Mouse (Mus musculus) bone marrow macrophage, adult 2 months (primary cell): Measurements from ENCODE around the gene Pbx2. TPM values are rescaled to one million over a fixed set of nuclear protein-coding genes. Genes with fewer than 3 reads are reported as not detected.

Experiments
- H3K27ac ChIP-seq: 2 replicates; pipeline ENCODE4 v1.5.1; 2012; ENCODE audit warnings: low read depth, low read length; ENCODE audit not compliant: insufficient read depth
- H3K4me1 ChIP-seq: 2 replicates; pipeline ENCODE4 v1.6.1; 2012; ENCODE audit warnings: low read length; ENCODE audit not compliant: control insufficient read depth, insufficient read depth
- H3K4me3 ChIP-seq: 2 replicates; pipeline ENCODE4 v1.5.1; 2012; ENCODE audit warnings: mild to moderate bottlenecking, low read length, moderate library complexity; ENCODE audit not compliant: insufficient read depth
- CTCF ChIP-seq: IDR thresholded peaks from 2 replicates; pipeline ENCODE4 v1.5.1; 2012; ENCODE audit warnings: low read depth, mild to moderate bottlenecking, low read length, moderate library complexity
- POLR2A ChIP-seq: IDR thresholded peaks from 2 replicates; pipeline ENCODE4 v1.6.1; 2012; ENCODE audit warnings: mild to moderate bottlenecking, low read depth, low read length, borderline replicate concordance
- polyA plus RNA-seq: library from polyadenylated mRNA; stranded (reverse); fragments of >200 nt; gene quantifications from 2 replicates; pipeline ENCODE4 v1.2.4, GENCODE M21; 2012; ENCODE audit not compliant: missing spikeins, insufficient read depth, insufficient read length

The Pbx2 gene
- polyA plus RNA-seq, 1 experiment, result 85.9 TPM

DNA sequence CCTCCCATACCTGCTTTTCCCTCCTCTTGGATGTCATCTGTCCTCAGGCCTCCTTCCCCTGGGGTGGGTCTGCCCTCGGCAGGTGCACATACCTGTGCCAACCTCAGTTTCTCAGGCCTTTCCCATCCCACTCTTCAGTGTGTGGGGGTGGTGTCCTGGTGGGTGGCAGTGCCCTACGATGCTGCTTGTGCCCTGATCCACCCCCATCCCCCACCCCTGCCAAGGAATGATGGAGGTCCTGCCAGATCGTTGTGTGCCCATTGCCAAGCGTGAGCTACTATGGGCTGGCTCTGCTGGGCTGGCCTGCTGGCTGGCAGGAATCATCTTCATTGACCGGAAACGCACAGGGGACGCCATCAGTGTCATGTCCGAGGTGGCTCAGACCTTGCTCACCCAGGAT lies 20.0 kb downstream of the Pbx2 start:
- Histone ChIP-seq H3K27ac (no peak overlapping the region), H3K4me3 (no peak overlapping the region), H3K4me1 (peaks cover 4% of the 10 kb centered on the region)
- no peak for TF ChIP-seq POLR2A
- TF ChIP-seq CTCF, result no peak

DNA sequence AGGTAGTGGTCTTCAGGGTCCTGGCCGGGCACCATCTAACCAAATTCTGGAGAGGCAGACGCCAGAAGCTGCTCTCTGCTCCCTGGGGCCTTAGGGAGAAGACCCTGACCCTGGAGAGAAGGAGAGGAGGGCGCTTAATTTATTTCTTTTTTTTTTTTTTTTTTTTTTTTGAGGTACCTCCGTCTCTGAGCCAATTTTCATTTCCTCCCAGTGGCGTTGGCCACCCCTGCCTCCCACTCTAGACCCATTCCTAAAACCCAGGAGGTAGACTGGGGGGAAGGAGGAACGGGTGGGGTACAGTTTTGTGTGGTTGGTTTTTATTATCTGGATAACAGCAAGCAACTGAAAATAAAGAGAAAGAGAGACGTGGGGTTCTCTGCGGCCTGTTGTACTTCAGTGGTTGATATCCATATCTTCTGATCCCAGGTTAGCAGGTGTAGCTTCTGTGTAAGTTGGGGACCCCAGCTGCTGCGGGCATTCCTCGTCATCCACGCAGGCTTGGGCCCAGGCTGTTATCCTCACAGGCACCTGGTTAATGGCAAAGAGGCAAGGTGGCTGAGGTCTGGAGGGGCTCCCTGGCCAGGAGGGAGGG lies 22.1 kb downstream of the Pbx2 start:
- H3K27ac ChIP-seq, result no peak overlapping the region
- no peak for TF ChIP-seq CTCF
- no peak for TF ChIP-seq POLR2A
- H3K4me1 ChIP-seq, result no peaks in the 10 kb centered on the region
- no peak overlapping the region for H3K4me3 ChIP-seq

DNA sequence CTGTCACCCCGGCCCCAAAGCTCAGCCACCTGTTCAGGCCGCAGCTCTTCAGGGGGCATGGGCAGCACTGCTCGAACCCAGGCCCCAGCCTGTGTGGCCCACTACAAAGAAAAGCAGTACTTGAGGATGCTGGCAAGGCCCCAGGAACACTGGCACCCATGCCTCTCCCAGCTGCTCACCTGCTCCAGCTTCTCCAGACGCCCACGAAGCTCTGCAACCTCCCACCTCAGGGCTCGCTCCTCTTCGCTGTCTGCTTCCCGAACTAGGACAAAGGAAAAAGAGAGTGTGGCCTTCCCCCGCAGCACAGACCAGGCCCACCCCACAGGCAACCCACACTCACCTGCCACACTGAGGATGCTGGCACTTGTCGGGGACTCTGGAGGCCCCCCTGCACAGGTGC lies 22.8 kb downstream of the Pbx2 start:
- no peak for TF ChIP-seq CTCF
- no peak for TF ChIP-seq POLR2A
- H3K27ac ChIP-seq, result no peak overlapping the region
- no peak overlapping the region for H3K4me3 ChIP-seq
- no peaks in the 10 kb centered on the region for H3K4me1 ChIP-seq

DNA sequence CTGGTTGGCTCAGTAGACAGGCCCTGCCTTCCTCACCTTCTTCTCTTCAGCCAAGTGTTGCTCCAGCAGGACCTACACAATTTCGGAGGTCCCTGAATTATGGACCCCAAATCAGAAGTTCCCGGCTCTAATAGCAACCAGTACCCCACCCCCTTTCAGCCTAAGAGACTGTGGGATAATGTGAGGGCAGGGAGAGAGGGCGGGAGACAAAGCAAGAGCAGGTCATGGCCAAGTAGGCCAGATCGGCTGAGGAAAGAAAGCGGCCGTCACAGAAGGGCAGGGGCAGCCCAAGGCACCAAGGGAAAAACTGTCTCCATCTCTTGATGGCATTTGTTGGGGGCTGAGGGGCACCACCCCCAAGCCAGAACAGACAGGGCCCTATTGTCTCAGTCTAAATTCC lies 24.8 kb downstream of the Pbx2 start, which contains the start of gene Egfl8:
TSS of gene Egfl8 (minus strand) at position 101 of the 400 bp plus-strand sequence.
- H3K4me3 ChIP-seq, result no peak within 1 kb of the TSS
- no peak for TF ChIP-seq CTCF
- no peak for TF ChIP-seq POLR2A
- no peaks in the 10 kb centered on the region for H3K4me1 ChIP-seq
- H3K27ac ChIP-seq, result no peak within 1 kb of the TSS

DNA sequence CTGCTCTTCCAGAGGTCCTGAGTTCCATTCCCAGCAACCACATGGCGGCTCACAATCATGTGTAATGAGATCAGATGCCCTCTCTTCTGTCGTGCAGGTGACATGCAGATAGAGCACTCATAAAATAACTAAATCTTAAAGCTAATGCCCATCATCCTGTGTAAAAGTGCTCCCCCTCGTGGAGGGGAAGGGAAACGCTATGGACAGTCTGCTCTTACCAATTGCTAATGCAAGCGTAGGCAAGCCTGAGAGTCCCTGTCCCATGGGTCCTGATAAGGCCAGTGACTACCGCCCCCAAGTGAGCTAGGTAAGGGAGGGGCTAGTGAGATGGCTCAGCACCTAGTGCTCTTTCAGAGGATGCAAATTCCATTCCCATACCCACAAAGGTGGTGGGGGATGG lies 27.9 kb downstream of the Pbx2 start:
- no peaks in the 10 kb centered on the region for H3K4me1 ChIP-seq
- TF ChIP-seq POLR2A (no peak), CTCF (peak; percentile 36; the same call in 1 of the 2 replicates)
- H3K4me3 ChIP-seq, result no peak overlapping the region
- no peak overlapping the region for H3K27ac ChIP-seq

DNA sequence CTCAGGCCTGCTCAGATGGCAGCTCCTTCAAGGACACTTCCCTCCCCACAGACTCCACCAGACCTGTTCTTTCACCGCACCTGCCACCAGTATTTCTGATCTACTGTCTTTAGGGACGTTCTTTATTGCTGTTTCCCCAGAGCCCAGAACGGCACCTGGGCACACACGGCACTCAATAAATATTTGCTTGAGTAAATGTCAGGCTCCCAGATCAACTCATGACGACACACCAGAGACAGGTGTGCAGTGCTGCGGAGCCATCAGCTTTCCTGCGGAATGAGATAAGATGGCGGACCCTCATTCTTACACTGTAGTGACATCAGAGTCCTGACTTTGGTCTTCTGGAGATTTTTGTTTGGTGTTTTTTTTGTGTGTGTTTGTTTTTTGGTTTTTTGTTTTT lies 29.9 kb downstream of the Pbx2 start:
- H3K27ac ChIP-seq, result no peak overlapping the region
- TF ChIP-seq CTCF, result no peak
- no peak overlapping the region for H3K4me3 ChIP-seq
- no peaks in the 10 kb centered on the region for H3K4me1 ChIP-seq

DNA sequence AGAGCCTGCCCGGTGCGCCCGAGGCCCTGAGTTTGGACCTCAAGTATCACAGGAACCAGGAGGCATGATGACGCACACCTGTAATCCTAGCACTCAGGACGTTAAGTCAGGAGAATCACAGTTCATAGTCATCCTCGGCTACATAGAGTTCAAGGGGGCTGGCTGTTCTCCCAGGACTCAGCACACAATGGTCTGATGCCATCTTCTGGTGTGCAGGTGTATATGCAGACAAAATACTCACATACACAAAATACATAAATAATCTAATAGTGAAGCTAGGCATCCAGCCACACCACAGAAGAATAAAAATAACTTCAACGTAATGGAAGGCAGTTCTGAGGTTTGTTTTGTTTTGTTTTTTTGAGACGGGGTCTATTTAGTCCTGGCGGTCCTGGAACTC lies 32.1 kb downstream of the Pbx2 start:
- no peak overlapping the region for H3K4me3 ChIP-seq

DNA sequence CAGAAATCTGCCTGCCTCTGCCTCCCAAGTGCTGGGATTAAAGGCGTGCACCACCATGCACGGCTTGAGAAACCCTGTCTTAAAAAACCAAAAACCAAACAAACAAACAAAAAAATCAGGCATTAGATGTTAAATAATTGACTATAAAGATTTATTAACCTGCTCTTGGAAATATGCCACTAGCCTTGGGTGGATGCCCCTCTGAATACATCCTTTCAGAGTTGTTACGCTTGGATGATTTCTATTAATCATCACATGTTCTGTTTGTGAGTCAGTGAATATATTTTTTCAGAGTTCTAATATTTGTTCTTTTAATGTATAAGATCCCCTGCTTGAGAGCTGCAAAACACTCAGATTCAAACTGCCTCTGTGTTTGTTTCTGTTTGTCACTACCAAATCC lies 33.9 kb downstream of the Pbx2 start:
- H3K4me3 ChIP-seq, result no peak overlapping the region
- H3K27ac ChIP-seq, result no peak overlapping the region
- no peak for TF ChIP-seq CTCF
- TF ChIP-seq POLR2A, result no peak
- peaks cover 14% of the 10 kb centered on the region for H3K4me1 ChIP-seq

More for the DNA sequence above, 32.1 kb downstream of the Pbx2 start:
- H3K4me1 ChIP-seq, result 0 out of 2 replicates have a peak, but pooled peaks cover 3% of the 10 kb centered on the region
- H3K27ac ChIP-seq, result no peak overlapping the region
- no peak for TF ChIP-seq POLR2A

DNA sequence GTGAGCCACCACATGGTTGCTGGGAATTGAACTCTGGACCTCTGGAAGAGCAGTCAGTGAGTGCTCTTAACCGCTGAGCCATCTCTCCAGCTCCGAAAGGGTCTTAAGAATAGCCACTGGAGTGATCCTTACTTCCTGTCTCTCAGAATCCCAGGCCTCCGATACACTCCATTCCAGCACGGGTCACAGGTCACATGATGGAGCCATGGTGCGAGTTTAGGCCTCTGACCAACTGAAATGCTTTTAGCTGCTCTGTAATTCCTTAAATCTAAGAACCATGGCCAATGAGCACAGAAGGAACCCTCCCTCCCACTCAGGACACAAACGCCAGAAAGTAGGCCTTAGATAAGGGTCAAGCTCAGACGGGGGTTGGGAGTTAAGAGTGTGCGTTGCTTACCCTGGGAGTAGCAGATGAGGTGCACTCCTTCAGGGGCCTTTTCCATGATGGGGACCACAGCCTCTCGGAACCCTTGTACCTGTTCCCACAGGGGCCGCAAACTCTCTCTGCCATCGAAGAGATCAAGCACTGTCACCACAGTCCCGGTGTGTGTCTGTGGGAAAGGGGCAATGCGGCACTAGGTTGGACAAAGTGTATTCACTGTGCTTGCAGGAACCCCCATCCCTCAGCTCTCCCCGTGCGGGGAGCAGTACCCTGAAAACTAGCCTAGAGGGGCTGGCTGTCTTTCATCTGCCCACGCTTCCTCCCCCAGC lies 35.2 kb downstream of the Pbx2 start:
- Histone ChIP-seq H3K27ac (no peak overlapping the region), H3K4me1 (peaks cover 17% of the 10 kb centered on the region), H3K4me3 (peak overlapping the region; percentile 69)
- TF ChIP-seq POLR2A (no peak), CTCF (0 out of 2 replicates have a peak, but pooled peaks have one; percentile 4)

DNA sequence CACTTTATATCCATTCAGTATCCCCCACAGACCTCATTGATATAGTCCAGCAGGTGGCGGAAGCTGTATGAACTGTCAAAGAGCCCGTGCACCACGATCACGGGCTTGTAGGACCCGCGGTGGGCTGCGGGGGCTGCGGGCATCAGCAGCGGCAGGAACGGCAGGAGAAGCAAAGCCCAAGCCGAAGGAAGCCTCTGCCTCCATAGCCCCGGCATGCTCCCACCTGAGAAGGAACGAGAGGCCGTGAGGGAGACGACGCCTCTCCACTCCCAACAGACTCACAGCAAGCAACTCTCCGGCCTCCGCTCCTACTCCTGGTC lies 35.7 kb downstream of the Pbx2 start:
- H3K4me1 ChIP-seq, result peaks cover 22% of the 10 kb centered on the region
- H3K4me3 ChIP-seq, result peak overlapping the region; percentile 69

More for the DNA sequence above, 35.7 kb downstream of the Pbx2 start:
- peak overlapping the region; percentile 69 for H3K27ac ChIP-seq
- TF ChIP-seq POLR2A, result no peak
- no peak for TF ChIP-seq CTCF
